ENCODE assay signal across 32 mouse cellular contexts in the genomic region with DNA sequence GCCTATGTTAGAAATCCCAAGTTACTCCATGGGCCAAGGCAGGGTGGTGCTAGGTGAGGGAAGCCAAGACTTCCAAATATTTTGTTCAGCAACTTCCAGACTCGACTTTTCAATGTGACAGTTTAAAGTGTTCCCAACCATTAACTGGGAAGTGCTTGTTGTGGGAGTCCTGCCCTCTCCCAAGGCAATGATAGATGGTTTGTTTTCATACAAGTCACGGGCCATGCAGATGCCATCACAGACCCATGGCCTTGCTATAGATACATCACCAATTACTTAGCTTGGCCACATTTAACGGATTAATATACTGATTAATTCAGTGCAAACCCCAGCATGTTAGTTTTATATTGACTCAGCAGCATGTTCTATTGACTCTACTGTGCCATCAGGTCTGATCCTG.
"Had no signal": no experiment of that assay in that cellular context is flagged by ENCODE, and none has a peak within 500 bp of the region (broad histone marks: within the 10 kb centered on the region; RNA-seq: fewer than 3 reads in every experiment).

No protein-coding gene starts in this region.

- H3K27me3 ChIP-seq: heart, embryonic 12.5 days; heart, embryonic 13.5 days; heart, embryonic 15.5 days; hindbrain, embryonic 12.5 days; hindbrain, embryonic 13.5 days; hindbrain, embryonic 15.5 days; intestine, embryonic 15.5 days had no signal

- H3K4me3 ChIP-seq: heart, adult 2 months; heart, embryonic 10.5 days; heart, embryonic 12.5 days; heart, embryonic 13.5 days; heart, embryonic 15.5 days; hindbrain, embryonic 10.5 days; hindbrain, embryonic 12.5 days; hindbrain, embryonic 13.5 days; hindbrain, embryonic 15.5 days; intestine, embryonic 15.5 days; layer of hippocampus, adult 2 months; left cerebral cortex, adult 2 months had no signal

- ATAC-seq: hindbrain, embryonic 16.5 days; hindbrain, postnatal 0 days; inflammation-experienced regulatory T-cells, adult 6 months; intestine, embryonic 15.5 days; intestine, embryonic 16.5 days; intestine, postnatal 0 days had no signal

- DNase-seq: heart, adult 2 months; heart, postnatal 10 days; heart, postnatal 14 days; heart, postnatal 36 days; heart, postnatal 4 days; kidney, adult 18-20 months; kidney, adult 2 months; kidney, adult 8-10 months; kidney, adult 9 months; kidney, postnatal 10 days; kidney, postnatal 14 days; kidney, postnatal 36 days; layer of hippocampus, adult 9-11 months; layer of hippocampus, postnatal 36 days had no signal

- H3K27ac ChIP-seq: heart, adult 2 months; heart, embryonic 10.5 days; heart, embryonic 13.5 days; heart, embryonic 15.5 days; hindbrain, embryonic 10.5 days; hindbrain, embryonic 12.5 days; hindbrain, embryonic 13.5 days; hindbrain, embryonic 14.5 days; hindbrain, embryonic 15.5 days; hindbrain, postnatal 0 days; intestine, embryonic 15.5 days; layer of hippocampus, adult 2 months; left cerebral cortex, adult 2 months had no signal

- H3K4me2 ChIP-seq: heart, embryonic 11.5 days; heart, embryonic 12.5 days; heart, embryonic 13.5 days; heart, embryonic 15.5 days; hindbrain, embryonic 12.5 days; hindbrain, embryonic 13.5 days; hindbrain, embryonic 14.5 days; hindbrain, embryonic 15.5 days; intestine, embryonic 15.5 days had no signal

- H3K4me1 ChIP-seq: heart, embryonic 10.5 days; heart, embryonic 12.5 days; heart, embryonic 15.5 days; hindbrain, embryonic 10.5 days; hindbrain, embryonic 12.5 days; hindbrain, embryonic 13.5 days; hindbrain, embryonic 15.5 days; intestine, embryonic 15.5 days had no signal

- H3K36me3 ChIP-seq: heart, embryonic 10.5 days; heart, embryonic 12.5 days; heart, embryonic 13.5 days; heart, embryonic 15.5 days; hindbrain, embryonic 10.5 days; hindbrain, embryonic 12.5 days; hindbrain, embryonic 13.5 days; hindbrain, embryonic 15.5 days; intestine, embryonic 15.5 days had no signal

- H3K9ac ChIP-seq: heart, embryonic 12.5 days; heart, embryonic 13.5 days; heart, embryonic 15.5 days; hindbrain, embryonic 12.5 days; hindbrain, embryonic 13.5 days; hindbrain, embryonic 14.5 days; hindbrain, embryonic 15.5 days; intestine, embryonic 15.5 days had no signal

- H3K9me3 ChIP-seq: heart, embryonic 10.5 days; heart, embryonic 12.5 days; heart, embryonic 13.5 days; heart, embryonic 15.5 days; hindbrain, embryonic 10.5 days; hindbrain, embryonic 12.5 days; hindbrain, embryonic 13.5 days; hindbrain, embryonic 15.5 days; intestine, embryonic 15.5 days had no signal
